Mouse (Mus musculus): ENCODE results near the gene Depdc1b.
A peak's percentile ranks its signal among the peaks of the same experiment; 100 is the strongest.

The Depdc1b gene

DNA sequence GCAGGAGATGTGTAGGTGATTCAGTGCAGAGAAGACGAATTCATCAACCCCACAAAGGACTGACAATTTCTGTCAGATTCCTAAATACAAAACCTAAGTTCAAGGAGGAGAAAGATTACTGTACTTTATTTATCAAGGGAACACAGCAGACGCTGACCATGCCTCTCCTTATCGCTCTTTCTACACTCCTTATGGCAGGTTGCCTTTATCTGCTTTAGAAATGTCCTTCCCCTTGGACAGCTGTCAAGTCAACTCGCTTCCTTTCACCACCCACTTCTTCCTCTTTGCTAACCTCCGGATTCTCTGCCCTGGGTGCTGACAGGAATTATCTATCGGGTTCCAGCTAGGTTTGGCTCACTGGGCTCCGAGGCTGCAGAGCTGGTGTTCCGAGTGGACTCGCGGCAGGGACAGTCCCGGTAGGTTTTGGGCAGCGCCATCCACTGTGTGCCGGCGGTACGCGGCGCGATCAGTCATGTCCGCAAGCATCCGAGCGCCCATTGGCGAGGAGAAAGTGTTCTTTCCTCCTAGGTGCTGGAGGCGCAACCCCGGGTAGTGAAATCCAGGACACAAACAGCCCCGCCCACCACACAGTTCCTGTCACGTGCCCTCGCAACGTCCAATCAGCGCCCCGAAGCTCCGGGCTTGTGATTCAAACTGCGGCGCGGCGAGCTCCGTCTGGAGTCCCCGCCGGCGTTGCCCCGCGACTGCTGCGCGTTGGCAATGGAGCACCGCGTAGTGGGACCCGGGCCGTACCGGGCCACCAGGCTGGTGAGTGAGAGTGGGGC lies at the start of gene Depdc1b:
TSS of gene Depdc1b (plus strand) at position 631 of the 785 bp plus-strand sequence.
- DNase-seq: peak; percentile 93

DNA sequence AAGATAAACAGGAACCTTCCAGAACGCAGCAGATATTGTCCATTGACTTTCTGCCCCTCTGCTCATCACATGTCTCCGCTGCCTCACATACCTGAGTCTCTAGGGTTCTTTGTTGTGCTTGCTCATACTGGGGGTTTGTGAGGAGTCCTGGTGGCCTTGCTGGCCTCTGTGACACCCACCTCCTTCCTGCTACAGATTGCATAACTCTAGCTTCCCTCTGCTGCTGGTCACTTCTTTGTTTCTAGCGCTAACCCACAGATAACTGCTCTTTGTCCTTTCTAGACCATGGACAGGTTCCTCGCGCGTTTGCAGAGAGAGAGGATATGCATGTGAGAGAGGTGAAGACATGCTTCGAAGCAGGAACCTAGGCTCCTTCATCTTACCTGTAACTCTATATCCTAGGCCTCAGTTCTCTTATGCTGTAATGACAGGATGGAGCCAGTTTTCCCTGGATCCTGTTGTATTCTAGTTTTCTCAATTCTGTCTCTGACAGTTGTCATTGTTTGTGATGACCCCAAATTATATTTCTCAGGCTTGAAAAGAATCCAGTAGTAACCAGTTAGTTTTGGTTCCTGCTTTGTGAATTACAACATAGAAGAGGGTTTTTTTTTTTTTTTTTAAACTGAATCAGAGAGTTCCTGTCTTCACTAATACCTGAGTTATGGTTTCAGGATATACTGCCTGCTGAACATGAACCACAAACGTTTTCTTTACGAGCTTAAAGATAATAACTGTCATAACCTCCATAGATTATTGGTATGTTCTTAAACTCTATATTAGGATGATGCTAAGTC lies 48.1 kb upstream of the Depdc1b start:
- no peak for DNase-seq

DNA sequence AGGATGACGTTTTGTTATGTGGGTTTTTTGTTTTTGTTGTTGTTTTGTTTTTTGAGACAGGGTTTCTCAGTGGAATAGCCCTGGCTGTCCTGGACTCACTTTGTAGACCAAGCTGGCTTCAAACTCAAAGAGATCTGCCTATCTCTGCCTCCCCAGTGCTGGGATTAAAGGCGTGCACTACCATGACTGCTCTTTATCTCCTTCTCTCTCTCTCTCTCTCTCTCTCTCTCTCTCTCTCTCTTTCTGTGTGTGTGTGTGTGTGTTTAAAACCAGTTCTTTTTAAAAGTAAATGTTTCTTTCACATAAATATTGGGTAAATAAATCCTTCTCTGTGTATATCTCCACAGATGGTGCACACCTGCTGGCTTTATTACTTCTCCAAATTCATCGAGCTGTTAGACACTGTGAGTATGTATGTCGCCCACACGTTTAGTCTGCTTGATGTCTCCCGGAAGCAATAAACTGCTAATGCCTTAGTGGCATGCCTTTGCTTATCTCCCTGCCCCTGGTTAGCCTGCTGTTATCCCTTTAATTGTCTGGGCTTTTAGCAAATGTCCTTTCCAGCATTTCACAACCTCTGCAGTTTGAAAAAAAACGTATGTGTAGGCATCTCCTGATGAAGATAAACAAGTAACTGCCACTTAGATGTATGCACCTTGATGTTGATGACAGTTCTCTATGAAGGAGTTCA lies 44.5 kb upstream of the Depdc1b start:
- no peak for DNase-seq

DNA sequence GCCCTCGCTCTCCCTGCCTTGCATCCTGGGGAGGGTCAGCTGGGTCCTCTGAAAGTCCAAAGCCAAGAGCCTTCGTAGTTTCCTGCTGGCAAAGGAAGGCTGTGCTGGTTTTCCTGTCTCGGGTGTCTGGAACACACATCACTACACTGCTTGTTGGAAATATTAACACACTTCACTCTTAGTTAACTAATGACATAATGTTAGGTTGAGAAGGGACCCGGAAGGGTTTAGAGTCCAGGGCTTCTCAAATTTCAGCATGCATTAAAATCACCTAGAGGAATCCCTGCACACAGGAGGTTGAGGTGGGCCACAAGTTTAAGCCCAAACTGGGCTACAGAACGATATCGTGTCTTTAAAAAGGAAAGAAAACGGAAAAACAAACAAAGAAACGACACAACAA lies 43.8 kb upstream of the Depdc1b start:
- no peak for DNase-seq

DNA sequence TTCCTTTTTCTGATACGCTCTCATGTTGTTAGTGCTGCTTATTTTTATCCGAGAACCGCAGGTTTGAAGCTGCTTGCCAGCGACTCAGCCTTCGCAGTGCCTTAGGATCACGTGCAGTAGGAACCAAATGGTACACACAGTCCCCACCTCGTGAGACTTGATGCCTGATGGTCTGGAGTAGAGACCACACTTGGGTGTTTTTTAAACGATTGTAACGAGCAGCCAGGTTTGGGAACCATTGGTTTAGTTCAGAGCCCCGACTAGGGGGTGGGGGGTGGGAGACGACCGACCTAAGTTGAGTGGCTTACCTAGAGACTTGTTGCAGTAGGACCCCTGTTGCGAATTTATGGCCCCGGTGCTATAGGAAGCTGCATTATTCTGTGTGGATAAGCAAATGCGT lies 43.1 kb upstream of the Depdc1b start:
- DNase-seq: no peak

DNA sequence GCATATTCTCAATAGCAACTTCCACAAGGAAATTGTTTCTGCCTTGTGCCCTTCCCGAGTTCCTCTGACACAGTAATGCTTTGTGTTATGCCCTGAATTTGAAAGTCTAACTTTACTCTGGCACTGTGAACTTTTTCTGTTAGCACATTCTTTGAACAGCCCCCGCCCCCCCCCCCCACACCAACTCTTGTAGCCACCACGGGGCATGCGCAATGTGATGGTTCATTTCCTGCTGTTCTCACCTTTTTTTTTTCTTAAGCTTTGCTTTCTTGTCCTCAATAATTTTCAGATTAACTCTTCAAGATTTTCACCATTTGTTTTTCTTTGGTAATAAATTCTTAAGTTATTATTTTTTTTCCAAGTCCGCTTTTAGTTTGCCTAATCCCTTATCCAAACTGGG lies 42.7 kb upstream of the Depdc1b start:
- no peak for DNase-seq

DNA sequence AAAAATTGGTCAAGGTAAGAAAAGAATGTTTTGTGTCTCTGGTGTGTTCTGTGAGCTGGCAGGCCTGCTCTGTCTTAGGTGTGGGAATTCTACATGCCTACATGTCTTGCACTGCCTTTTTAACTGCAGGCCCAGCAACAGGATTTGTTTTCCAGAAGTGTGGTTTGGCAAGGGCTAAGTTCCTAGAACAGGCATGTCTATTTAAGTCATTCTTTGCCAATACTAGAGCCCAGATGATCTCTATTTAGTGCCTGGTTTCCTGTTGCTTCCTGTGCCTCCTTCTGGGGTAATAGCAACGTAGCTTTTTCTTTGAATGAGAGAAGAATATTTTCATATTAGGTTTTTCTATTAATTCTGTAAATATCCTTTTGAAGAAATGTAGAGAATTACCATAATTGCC lies 39.6 kb upstream of the Depdc1b start:
- DNase-seq: no peak

DNA sequence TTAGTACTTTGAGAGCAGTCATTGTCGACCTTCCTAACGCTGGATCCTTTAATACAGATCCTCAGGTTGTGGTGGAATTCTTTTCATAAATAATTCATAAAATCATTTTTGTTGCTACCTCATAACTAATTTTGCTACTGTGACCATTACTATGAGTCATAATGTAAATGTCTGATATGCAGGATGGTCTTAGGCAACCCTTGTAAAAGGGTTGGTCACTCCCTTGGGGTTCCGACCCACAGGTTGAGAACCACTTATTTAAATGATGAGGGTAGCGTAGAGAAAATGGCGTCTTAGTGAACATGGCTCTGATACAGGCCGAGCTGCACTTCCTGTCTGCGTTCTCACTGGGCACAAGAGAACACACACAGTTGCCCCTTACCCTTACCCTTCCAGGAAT lies 38.8 kb upstream of the Depdc1b start:
- no peak for DNase-seq

DNA sequence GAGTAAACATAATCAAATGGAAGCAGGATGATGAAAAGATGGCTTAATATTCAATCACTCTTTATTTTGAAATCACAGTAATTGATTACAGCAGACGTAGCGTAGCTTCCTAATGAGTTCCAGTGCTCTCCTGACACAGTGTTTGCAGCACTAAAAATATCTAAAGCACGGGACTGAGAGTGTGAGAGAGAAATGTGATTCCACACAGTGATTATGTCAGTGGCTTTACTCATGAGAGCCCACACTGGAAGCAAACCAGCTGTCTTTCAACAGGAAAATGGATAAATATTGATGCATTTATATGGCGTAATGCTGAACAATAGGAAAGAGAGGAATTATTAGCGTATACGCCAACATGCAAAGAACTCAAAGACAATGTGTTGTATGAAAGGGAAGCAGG lies 37.5 kb upstream of the Depdc1b start:
- no peak for DNase-seq

DNA sequence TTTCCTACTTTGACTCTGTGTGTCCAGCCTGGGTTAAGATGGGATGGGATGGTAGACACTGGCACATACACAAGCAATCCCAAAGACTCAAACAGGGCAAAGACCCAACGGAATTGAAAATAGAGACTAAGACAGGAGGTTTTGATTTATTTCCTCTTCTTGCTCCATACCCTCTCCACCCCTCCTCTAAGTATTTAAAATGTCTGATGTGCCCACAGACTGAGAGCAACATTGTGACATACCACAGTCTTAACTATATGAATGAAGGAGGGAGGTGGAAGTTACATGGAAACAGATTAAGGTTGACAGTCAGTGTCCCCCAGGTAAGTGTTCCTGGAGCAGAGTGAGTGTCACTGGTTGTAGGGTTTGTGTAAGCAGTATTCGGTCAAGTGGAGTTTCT lies 31.8 kb upstream of the Depdc1b start:
- DNase-seq: no peak

DNA sequence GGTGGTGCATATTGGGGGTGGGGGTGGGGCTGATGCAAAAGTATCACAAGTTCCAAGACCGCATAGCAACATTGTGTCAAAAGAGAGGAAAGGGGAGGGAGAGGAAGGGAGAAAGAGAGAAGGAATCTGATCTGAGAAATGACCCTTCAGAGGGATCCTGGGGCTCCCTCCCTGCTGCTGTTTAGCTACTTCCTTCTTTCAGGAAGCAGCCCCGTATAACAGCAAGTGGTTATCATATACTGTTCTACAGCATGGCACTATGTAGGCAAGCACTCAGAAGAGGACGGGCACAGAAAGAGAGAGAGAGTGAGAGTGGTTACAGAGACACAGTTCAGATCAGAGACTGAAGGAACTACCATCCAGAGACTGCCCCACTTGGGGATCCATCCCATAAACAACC lies 28.2 kb upstream of the Depdc1b start:
- no peak for DNase-seq

DNA sequence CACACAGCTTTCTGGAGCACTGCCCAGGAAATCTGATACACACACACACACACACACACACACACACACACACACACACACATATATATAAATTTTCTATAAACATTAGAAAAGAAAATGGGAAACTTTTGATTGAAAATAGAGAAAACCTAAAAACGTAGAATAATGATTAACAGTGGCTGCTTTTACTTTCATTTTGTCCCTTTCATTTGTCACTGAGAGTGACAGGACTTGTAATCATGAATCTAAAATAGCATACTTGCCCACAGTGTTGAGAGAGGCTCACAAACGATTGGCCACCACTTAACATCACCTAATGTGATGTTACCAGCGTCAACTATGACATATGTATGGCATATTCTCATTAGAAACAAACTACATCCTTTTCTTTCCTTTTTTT lies 26.7 kb upstream of the Depdc1b start:
- no peak for DNase-seq

DNA sequence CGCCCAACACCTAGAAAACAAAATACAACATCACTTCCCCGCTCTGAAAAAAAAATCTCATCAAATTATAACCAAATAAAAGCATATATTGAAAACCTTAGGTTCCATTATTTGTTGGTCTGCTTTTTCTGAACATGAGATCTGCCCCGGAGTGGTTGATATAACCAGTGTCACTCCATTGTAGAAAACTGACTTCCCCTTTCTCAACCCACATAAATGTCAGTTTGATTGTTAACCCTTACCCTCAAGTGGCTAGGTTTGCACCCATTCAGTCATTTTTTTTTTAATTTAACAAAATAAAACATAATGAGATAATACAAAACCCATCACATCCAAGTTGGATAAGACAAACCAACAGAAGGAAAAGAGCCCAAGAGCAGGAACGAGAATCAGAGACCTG lies 25.8 kb upstream of the Depdc1b start:
- DNase-seq: no peak

DNA sequence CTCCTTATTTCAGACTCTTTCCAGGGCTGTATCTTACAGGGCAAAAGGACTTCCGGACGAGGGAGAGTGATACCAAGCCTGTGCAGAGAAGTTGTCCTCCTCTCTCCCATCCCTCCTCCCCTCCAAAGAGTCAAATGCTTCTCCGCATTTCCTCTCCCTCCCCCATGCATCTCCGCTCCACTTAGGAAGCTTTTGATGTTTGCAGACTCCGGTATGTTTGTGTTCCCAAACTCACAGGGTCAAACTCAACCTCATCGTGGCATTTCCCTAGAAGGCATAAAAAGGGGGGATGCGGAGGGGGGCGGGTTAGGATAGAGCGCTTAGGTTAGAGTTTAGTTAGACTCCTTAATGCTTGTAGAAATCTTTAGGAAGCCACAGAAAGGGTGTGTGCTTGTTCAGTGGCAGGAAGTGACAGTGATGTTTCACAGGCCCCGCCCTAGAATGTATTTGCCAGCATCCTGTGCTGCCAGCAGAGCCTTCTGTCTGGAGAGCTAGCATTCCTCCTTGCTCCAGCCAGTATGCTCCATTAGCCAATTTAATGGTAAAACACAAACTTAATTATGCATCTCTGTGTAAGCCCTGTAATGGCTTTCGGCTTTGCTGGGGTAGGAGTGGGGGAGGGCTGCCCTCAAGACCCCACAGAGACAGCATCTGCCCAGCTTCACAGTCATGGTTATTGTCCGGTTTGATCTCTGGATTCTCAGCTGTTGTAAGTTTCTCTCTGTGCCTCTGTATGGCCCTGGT lies 18.6 kb upstream of the Depdc1b start:
- DNase-seq: no peak

DNA sequence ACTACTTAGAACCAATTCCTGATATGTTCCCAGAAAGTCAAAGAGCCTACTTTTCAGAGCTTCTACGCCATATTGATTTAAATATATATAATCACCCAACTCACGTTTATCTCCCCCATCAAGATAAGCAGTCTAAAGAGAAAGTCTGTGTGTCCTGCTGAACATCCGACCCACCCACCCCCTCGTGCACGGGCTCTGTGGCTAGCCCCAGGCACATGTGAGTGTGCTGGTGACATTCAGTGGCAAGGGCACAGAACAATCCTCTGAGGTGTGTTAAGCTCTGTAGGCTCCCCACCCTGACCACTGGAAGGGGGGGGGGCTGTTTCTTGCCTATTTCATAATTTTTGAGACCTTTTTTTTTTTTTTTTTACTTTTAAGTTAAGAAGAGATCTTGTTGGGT lies 17.9 kb upstream of the Depdc1b start:
- no peak for DNase-seq

DNA sequence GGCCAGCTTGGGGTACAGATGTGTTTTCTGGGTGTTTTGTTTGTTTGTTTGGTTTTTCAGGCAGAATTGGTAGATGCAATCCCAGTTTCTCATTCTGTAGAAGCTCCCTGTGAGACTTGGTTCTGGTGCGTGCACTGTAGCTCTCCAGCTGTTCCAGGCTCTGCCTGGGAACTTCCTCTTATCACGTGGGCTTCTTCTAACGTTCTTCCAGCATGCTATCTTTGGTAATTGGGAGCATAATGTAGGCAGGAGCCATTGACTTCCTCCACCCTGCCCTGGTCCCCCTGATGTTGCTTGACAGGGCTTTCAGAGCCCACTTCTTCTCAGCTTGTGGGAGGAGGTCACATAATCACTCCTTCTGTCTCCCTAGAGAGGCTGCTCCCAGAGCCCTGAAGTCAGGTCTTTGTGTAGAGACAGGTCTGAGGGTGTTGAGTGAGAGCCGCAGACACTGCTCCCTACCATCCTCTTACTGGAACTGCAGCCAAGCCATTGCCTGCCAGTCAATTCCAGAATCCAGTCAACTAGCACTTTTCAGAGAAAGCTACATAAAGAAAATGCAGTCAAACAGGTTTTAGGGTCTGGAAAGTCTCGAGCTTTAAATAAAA lies 15.7 kb upstream of the Depdc1b start:
- DNase-seq: no peak

DNA sequence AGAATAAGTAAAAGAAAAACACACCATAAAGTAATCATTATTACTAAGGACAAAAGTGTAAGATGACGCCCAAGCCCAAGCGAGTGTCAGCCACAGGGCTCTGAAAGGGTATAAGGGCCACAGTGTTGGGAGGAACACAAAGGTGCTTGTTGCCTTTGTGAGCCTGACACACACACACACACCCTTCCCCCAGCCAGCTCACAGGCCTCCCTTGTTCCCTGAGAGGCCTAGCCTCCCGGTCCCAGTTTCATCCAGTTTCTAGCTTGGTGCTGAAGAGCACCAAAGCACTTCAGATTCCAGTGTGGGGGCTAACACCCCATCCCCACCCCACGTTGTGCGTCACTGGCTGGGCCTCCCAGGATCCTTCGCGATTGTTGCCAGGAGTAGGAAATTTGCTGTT lies 14.7 kb upstream of the Depdc1b start:
- no peak for DNase-seq

DNA sequence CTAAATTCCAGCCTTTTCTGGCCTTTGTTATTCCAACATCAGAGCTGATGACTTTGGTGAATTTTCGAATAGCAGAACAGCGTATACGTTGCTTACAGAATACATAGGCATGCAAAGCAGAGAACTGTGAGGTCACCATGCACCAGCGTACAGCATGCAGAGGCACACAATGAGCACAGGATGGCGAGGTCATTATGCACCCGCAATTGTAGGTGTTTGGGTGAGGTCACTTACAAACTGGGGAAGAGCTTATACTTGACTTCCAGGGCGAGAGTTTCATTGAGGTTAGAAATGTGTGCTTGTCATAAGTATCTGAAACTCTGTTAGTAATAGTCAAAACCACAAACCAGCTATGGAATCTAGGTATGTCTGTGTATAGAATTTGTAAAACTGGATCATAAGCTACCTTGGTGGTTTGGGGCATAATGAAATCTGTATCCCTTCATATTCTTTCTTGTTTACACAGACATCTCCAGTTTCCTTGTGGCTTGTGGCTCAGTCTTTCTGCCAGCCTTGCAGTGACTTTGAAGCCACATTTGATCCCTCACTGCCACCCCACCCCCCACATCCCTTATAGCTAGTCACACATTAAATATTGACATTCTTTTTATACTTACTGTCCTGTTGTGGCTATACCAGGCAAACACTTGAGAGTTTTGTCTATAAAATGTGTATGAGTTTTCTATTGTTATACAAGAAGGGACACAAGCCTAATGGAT lies 13.0 kb upstream of the Depdc1b start:
- DNase-seq: no peak

DNA sequence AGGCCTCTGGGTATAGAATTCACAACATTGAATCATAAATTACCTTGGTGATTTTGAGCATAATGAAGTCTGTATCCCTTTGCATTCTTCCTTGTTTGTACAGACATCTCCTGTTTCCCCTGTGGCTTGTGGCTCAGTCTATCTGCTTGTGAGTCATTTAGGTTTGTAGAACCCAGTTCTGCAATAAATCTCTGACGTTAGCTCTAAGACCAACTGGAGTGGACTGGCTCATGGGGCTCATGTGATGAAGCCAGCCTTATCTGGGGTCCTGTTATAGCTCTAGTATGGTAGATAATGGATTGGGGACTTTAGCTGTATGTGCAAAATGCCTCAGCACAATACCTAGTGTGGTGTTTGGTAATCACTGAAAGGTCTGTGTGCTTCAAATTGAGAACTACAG lies 12.3 kb upstream of the Depdc1b start:
- no peak for DNase-seq

DNA sequence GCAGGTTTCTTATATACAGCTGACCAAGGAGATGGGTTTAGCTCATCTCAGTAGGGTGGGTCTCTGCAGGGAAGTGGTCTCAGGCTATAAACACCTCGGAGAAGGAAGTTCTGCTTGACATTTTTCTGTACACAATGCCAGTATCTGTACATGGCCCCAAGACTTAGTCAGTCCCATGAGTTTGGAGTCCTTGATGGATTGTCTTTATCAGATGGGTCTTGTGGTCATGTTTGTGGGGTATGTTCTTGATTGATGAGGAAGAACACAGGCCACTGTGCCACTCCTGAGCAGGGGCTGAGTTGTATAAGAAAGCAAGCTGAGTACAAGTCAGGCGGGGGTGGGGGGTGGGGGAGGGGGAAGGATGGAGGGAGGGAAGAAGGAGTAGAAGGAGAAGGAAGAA lies 11.5 kb upstream of the Depdc1b start:
- DNase-seq: no peak

DNA sequence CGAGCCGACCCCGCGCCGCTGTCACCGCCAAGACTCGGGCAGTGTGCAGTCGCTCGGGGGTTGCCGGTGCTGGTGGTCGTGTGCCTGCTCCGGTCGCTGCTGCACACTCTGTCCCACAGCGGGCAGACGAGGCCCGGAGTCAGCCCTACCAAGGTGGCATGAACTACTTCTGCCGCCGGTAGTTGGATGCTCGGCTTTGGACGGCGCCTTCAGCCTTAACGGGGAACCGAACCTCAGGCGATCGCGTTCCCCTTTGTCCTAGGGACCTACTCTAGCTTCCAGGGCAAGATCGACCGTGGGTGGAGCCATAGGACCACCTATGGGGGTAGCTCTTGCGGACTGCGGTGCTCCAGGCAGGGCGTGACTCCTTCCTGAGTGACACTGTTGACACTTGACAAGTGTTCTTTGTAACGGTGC lies 363 bp downstream of the Depdc1b start:
- DNase-seq: no peak

DNA sequence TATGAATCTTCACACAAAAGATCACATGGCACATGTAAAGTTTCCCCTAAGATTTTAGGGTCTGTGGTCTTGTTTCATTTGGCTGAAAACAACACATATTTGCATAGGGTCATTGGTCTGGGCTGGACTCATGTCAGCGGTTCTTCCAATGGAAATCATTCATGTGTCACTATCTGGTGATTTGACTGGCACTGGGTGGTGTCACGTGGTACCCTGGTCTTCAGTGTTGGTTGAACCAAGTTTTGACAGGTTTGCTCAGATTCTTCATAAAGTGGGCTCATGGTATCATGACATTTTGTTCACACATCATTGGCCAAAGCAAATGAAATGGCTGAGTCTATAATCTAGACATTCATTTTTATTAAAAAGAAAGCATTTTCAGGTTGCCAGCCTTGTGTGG lies 1.3 kb downstream of the Depdc1b start:
- DNase-seq: no peak

Measured in right cerebral cortex, postnatal 25 days (tissue).